Mouse (Mus musculus) limb, embryonic 11.5 days (tissue): ENCODE measurements around the gene Cd9. TPM values are rescaled to one million over a fixed set of nuclear protein-coding genes. Genes with fewer than 3 reads are reported as not detected.
A peak's percentile ranks its signal among the peaks of the same experiment; 100 is the strongest.

Source experiments
- ATAC-seq: fragments of 200-750 bp; cut with Nextera tagmentation; 2 replicates; pipeline ENCODE4 v1.8.0; 2017; ENCODE audit warnings: low read depth; ENCODE audit not compliant: insufficient number of reproducible peaks, low FRiP score, low TSS enrichment
- DNase-seq: peaks from one replicate; pipeline ENCODE4 v3.0.0-alpha.2; 2015; ENCODE audit warnings: low spot score
- H3K27ac ChIP-seq: fragments of 300-500 bp; sonication (generic); replicated peaks from 2 replicates; pipeline ENCODE4 v1.5.1; 2014; ENCODE audit warnings: low read depth, mild to moderate bottlenecking, low read length
- H3K27me3 ChIP-seq: fragments of 300-500 bp; sonication (generic); 2 replicates; pipeline ENCODE4 v1.6.1; 2014; ENCODE audit warnings: mild to moderate bottlenecking, low read length, mixed read lengths; ENCODE audit not compliant: control insufficient read depth, insufficient read depth
- H3K36me3 ChIP-seq: fragments of 300-500 bp; sonication (generic); 2 replicates; pipeline ENCODE4 v1.6.1; 2014; ENCODE audit warnings: mild to moderate bottlenecking, low read length, moderate library complexity, mixed read lengths; ENCODE audit not compliant: control insufficient read depth, insufficient read depth
- H3K4me1 ChIP-seq: fragments of 300-500 bp; sonication (generic); 2 replicates; pipeline ENCODE4 v1.6.1; 2014; ENCODE audit warnings: low read length, mixed read lengths; ENCODE audit not compliant: control insufficient read depth, insufficient read depth
- H3K4me2 ChIP-seq: fragments of 300-500 bp; sonication (generic); 2 replicates; pipeline ENCODE4 v1.6.1; 2014; ENCODE audit warnings: low read depth, mild to moderate bottlenecking, moderate library complexity; ENCODE audit not compliant: severe bottlenecking
- H3K4me3 ChIP-seq: fragments of 300-500 bp; sonication (generic); 2 replicates; pipeline ENCODE4 v1.5.1; 2014; ENCODE audit warnings: low read depth, low read length
- H3K9ac ChIP-seq: fragments of 300-500 bp; sonication (generic); 2 replicates; pipeline ENCODE4 v1.6.1; 2014; ENCODE audit warnings: mild to moderate bottlenecking, low read length
- H3K9me3 ChIP-seq: fragments of 300-500 bp; sonication (generic); 2 replicates; pipeline ENCODE4 v1.6.1; 2016; ENCODE audit warnings: low read length; ENCODE audit not compliant: control insufficient read depth
- WGBS: fragments of 180-500 bp; shearing (Covaris S2); extraction: QIAGEN DNeasy Blood & Tissue Kit; methylation state at CpG from one replicate; pipeline ENCODE4 v1.1.7; 2014; 5-methylcytosine and 5-hydroxymethylcytosine counted together
- polyA plus RNA-seq: library from polyadenylated mRNA; unstranded; fragments of >200 nt; fragmentation: Nextera tagmentation; extraction: Ambion mirVana; gene quantifications from 2 replicates; pipeline ENCODE4 v1.2.1, GENCODE M21; 2014

Gene Cd9
- polyA plus RNA-seq, 1 experiment from 2014 or later, result 42.4 TPM

GRCm38 (mm10) chr6:125423099-125423498 lies 71.5 kb downstream of the Cd9 start:
- WGBS, result 50% methylated on average over 3 of the region's 3 CpGs
- H3K4me3 ChIP-seq, result no peak overlapping the region
- H3K4me2 ChIP-seq, result peak overlapping the region; percentile 34; the same call in 1 of the 2 replicates
- ATAC-seq, result no peak
- no peaks in the 10 kb centered on the region for H3K9me3 ChIP-seq
- H3K36me3 ChIP-seq, result no peaks in the 10 kb centered on the region
- DNase-seq, result no peak
- H3K27ac ChIP-seq, result no peak overlapping the region
- peaks cover 8% of the 10 kb centered on the region for H3K4me1 ChIP-seq
- no peaks in the 10 kb centered on the region for H3K27me3 ChIP-seq
- no peak overlapping the region for H3K9ac ChIP-seq

GRCm38 (mm10) chr6:125422051-125422822 lies 72.4 kb downstream of the Cd9 start:
- H3K4me1 ChIP-seq, result peaks cover 8% of the 10 kb centered on the region
- 0 out of 2 replicates have a peak overlapping the region, but pooled peaks have one; percentile 1 for H3K27ac ChIP-seq
- no peaks in the 10 kb centered on the region for H3K27me3 ChIP-seq
- ATAC-seq, result peak; percentile 48; the same call in 1 of the 2 replicates
- 26% methylated on average over 20 of the region's 20 CpGs for WGBS
- H3K9me3 ChIP-seq, result no peaks in the 10 kb centered on the region
- no peak overlapping the region for H3K4me3 ChIP-seq
- peak; percentile 83 for DNase-seq
- H3K9ac ChIP-seq, result no peak overlapping the region; the same call in 1 of the 2 replicates
- peak overlapping the region; percentile 34 for H3K4me2 ChIP-seq
- H3K36me3 ChIP-seq, result no peaks in the 10 kb centered on the region

- DNase-seq, result no peak
- peaks cover 8% of the 10 kb centered on the region for H3K4me1 ChIP-seq
- H3K36me3 ChIP-seq, result no peaks in the 10 kb centered on the region
- ATAC-seq, result no peak
- H3K4me2 ChIP-seq, result no peak overlapping the region
- H3K27ac ChIP-seq, result no peak overlapping the region
- no peak overlapping the region for H3K9ac ChIP-seq
- no peaks in the 10 kb centered on the region for H3K9me3 ChIP-seq
- no peaks in the 10 kb centered on the region for H3K27me3 ChIP-seq
- H3K4me3 ChIP-seq, result no peak overlapping the region
- 67% methylated on average over 16 of the region's 16 CpGs for WGBS
Observed at GRCm38 (mm10) chr6:125420458-125421063, 74.0 kb downstream of the Cd9 start.

GRCm38 (mm10) chr6:125418744-125419143 lies 75.8 kb downstream of the Cd9 start:
- no peaks in the 10 kb centered on the region for H3K27me3 ChIP-seq
- no peaks in the 10 kb centered on the region for H3K9me3 ChIP-seq
- H3K4me1 ChIP-seq, result peaks cover 7% of the 10 kb centered on the region; the same call in 1 of the 2 replicates
- no peak overlapping the region for H3K4me2 ChIP-seq
- 16% methylated on average over 9 of the region's 9 CpGs for WGBS
- H3K27ac ChIP-seq, result no peak overlapping the region
- DNase-seq, result peak; percentile 93
- H3K9ac ChIP-seq, result no peak overlapping the region
- no peak overlapping the region for H3K4me3 ChIP-seq
- ATAC-seq, result no peak
- no peaks in the 10 kb centered on the region for H3K36me3 ChIP-seq

DNA sequence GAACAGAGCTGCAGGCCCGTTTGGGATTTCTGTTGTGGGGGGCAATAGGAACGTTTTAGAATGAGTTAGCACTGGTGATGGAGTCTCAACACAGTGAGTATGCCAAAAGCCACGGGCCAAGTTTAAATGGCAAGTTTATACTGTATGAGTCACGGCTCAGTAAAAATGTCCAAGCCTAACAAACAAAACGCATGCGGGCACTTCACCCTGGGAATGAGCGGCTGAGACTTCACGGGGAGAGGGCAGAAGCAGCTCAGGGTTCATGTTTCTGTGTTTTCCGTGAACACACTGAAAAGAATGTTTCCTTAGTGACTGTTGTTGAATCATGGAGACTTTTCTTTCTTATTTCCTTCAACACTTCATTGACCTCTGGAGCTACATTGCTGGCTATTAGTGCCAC lies 81.3 kb downstream of the Cd9 start:
- Histone ChIP-seq H3K4me2 (no peak overlapping the region), H3K27me3 (no peaks in the 10 kb centered on the region), H3K36me3 (no peaks in the 10 kb centered on the region), H3K4me1 (no peaks in the 10 kb centered on the region), H3K4me3 (no peak overlapping the region), H3K9ac (no peak overlapping the region), H3K9me3 (no peaks in the 10 kb centered on the region), H3K27ac (no peak overlapping the region)
- 84% methylated on average over 9 of the region's 9 CpGs for WGBS
- DNase-seq, result no peak
- ATAC-seq, result no peak

DNA sequence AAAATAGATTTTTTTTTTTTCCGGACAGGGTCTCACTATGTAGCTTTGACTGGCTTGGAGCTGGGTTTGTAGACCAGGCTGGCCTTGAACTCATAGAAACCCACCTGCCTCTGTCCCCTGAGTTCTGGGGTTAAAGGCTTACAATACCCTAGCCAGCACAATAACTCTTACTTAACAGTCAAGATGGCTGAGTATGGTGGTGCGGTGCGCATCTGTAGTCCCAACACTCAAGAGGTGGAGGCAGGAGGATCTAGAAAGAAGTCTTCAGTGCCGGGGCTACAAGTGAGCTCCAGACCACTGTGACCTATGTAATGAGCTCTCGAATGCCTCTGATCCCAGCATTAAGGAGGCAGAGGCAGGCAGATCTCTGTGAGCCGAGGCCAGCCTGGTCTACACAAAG lies 82.9 kb downstream of the Cd9 start:
- Histone ChIP-seq H3K27ac (no peak overlapping the region), H3K27me3 (no peaks in the 10 kb centered on the region), H3K9ac (no peak overlapping the region), H3K9me3 (no peaks in the 10 kb centered on the region), H3K4me3 (no peak overlapping the region), H3K4me1 (no peaks in the 10 kb centered on the region), H3K4me2 (no peak overlapping the region), H3K36me3 (no peaks in the 10 kb centered on the region)
- DNase-seq, result no peak
- WGBS, result 89% methylated on average over 6 of the region's 6 CpGs
- ATAC-seq, result no peak

DNA sequence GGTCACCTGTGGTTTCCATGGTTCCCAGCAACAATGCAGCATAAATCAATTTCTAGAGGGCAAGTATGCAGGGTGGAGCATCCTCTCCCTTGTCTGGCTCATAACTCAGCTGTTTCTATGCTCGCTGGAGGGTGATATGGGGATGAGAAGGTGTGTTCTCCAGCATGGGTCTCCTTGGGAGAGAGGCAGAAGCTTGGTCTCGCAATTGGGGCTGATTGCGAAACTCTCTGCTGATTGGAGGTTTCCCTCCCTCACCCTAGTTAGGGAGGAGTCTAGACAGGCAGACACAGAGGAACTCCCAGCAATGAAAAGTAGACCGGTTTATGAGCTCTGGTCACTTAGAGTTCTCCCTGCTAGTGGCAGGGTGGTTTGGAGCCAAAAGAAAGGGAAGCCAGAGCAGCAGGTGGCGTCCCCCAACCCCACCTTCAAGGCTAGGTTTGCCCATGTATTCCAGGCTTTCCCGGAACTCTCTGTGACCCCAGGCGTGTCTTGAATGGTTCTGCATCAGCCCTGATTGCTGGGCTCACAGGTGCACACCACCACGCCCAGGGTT lies 83.5 kb downstream of the Cd9 start:
- Histone ChIP-seq H3K27ac (no peak overlapping the region), H3K9me3 (no peaks in the 10 kb centered on the region), H3K4me1 (no peaks in the 10 kb centered on the region), H3K27me3 (no peaks in the 10 kb centered on the region), H3K9ac (no peak overlapping the region), H3K4me2 (no peak overlapping the region), H3K36me3 (no peaks in the 10 kb centered on the region), H3K4me3 (no peak overlapping the region)
- no peak for DNase-seq
- no peak for ATAC-seq
- 53% methylated on average over 8 of the region's 8 CpGs for WGBS

- DNase-seq (no peak), ATAC-seq (no peak)
- Histone ChIP-seq H3K36me3 (no peaks in the 10 kb centered on the region), H3K9ac (no peak overlapping the region), H3K4me1 (no peaks in the 10 kb centered on the region), H3K4me3 (no peak overlapping the region), H3K27ac (no peak overlapping the region), H3K9me3 (no peaks in the 10 kb centered on the region), H3K27me3 (no peaks in the 10 kb centered on the region), H3K4me2 (no peak overlapping the region)
- WGBS, result 80% methylated on average over 11 of the region's 11 CpGs
Observed at GRCm38 (mm10) chr6:125410551-125410950, 84.0 kb downstream of the Cd9 start.
